Mouse (Mus musculus) bone marrow macrophage, adult 2 months (primary cell): ENCODE measurements around the gene Pelo.

ENCODE experiments used
- CTCF ChIP-seq: IDR thresholded peaks from 2 replicates; pipeline ENCODE4 v1.5.1; 2012; ENCODE audit warnings: low read depth, mild to moderate bottlenecking, low read length, moderate library complexity
- POLR2A ChIP-seq: IDR thresholded peaks from 2 replicates; pipeline ENCODE4 v1.6.1; 2012; ENCODE audit warnings: mild to moderate bottlenecking, low read depth, low read length, borderline replicate concordance

DNA sequence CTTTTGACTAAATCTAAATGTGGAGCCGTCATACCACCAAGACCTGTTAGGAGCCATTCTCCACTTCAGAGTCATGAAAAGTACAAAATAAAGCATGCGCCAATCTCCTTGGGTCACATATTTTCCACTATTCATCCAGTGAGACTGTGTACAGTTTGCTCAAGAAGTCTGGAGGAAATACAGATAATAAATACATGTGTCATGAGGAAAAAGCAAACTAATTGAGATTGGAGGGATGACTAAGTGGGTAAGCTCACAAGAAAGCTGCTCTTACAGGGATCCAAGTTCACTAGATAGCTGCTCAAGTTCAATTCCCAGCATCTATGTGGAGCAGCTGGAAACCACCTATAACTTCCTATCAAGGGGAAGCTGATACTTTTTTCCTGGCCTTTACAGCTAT lies 36.5 kb upstream of the Pelo start:
- TF ChIP-seq CTCF = no peak
- TF ChIP-seq POLR2A = no peak
